In genomic region chr9:108067199-108067598, GRCm38 (mm10) we compare ENCODE assay signal across 1 mouse cellular context.
A peak's percentile ranks its signal among the peaks of the same experiment; 100 is the strongest.
TF ChIP-seq lines count a peak whose summit lies in the region.

No protein-coding gene starts in this region.

TF ChIP-seq in MEL, 35 proteins besides CTCF, POLR2A, EP300 and RAD21:
- no peak for TF ChIP-seq ETS1 (IDR thresholded peaks at IDR 0.05; ENCODE audit: low read depth, low read length)
- no peak for TF ChIP-seq USF1 (IDR thresholded peaks at IDR 0.05; ENCODE audit: low read depth, low read length)
- TF ChIP-seq MEF2A (IDR thresholded peaks at IDR 0.05; ENCODE audit: extremely low read depth, insufficient replicate concordance, low read depth, low read length, poor library complexity, severe bottlenecking), result no peak
- TF ChIP-seq NRF1 (IDR thresholded peaks at IDR 0.05; ENCODE audit: insufficient read depth, low read depth, low read length, poor library complexity, severe bottlenecking), result no peak
- TF ChIP-seq SMC3 (IDR thresholded peaks at IDR 0.05; ENCODE audit: low read depth, low read length), result 0 out of 2 replicates have a peak, but pooled peaks have one; percentile 12
- no peak for TF ChIP-seq ELF1 (IDR thresholded peaks at IDR 0.05; ENCODE audit: low read depth, low read length)
- no peak for TF ChIP-seq ZKSCAN1 (IDR thresholded peaks at IDR 0.05; ENCODE audit: low read depth, low read length)
- no peak for TF ChIP-seq POLR2AphosphoS2 (IDR thresholded peaks at IDR 0.05; ENCODE audit: low read length)
